Mouse (Mus musculus): ENCODE data around the gene Psma3. TPM values are rescaled to one million over a fixed set of nuclear protein-coding genes. Genes with fewer than 3 reads are reported as not detected.

The Psma3 gene
- polyA plus RNA-seq, 1 experiment from 2014 or later = 651 TPM

GRCm38 (mm10) chr12:71003760-71004426 lies 29.5 kb downstream of the Psma3 start:
- Histone ChIP-seq H3K4me3 (no peak overlapping the region), H3K9ac (no peak overlapping the region), H3K27me3 (no peaks in the 10 kb centered on the region), H3K36me3 (peaks cover 52% of the 10 kb centered on the region), H3K27ac (no peak overlapping the region), H3K9me3 (no peaks in the 10 kb centered on the region), H3K4me1 (peaks cover 13% of the 10 kb centered on the region), H3K4me2 (no peak overlapping the region)
- WGBS = 81% methylated on average over 6 of the region's 6 CpGs
- no peak for ATAC-seq (ENCODE audit: borderline replicate concordance, extremely low read depth, low FRiP score, low TSS enrichment)

GRCm38 (mm10) chr12:71006141-71006540 lies 31.7 kb downstream of the Psma3 start:
- Histone ChIP-seq H3K4me3 (no peak overlapping the region), H3K9ac (no peak overlapping the region), H3K4me2 (no peak overlapping the region), H3K9me3 (no peaks in the 10 kb centered on the region), H3K27me3 (no peaks in the 10 kb centered on the region), H3K27ac (no peak overlapping the region), H3K4me1 (peaks cover 4% of the 10 kb centered on the region; the same call in 1 of the 2 replicates), H3K36me3 (peaks cover 64% of the 10 kb centered on the region)
- no peak for ATAC-seq (ENCODE audit: borderline replicate concordance, extremely low read depth, low FRiP score, low TSS enrichment)
- WGBS = 93% methylated on average over 6 of the region's 6 CpGs

GRCm38 (mm10) chr12:71006901-71007300 lies 32.5 kb downstream of the Psma3 start:
- H3K4me1 ChIP-seq = peaks cover 6% of the 10 kb centered on the region; the same call in 1 of the 2 replicates
- H3K9ac ChIP-seq = no peak overlapping the region
- 39% methylated on average over 7 of the region's 7 CpGs for WGBS
- ATAC-seq (ENCODE audit: borderline replicate concordance, extremely low read depth, low FRiP score, low TSS enrichment) = no peak
- H3K9me3 ChIP-seq = no peaks in the 10 kb centered on the region
- H3K27ac ChIP-seq = no peak overlapping the region
- no peak overlapping the region for H3K4me3 ChIP-seq
- no peaks in the 10 kb centered on the region for H3K27me3 ChIP-seq
- no peak overlapping the region for H3K4me2 ChIP-seq
- peaks cover 62% of the 10 kb centered on the region for H3K36me3 ChIP-seq

- Histone ChIP-seq H3K4me2 (no peak overlapping the region), H3K27me3 (no peaks in the 10 kb centered on the region), H3K27ac (no peak overlapping the region), H3K9me3 (no peaks in the 10 kb centered on the region), H3K9ac (no peak overlapping the region), H3K4me3 (no peak overlapping the region), H3K36me3 (peaks cover 59% of the 10 kb centered on the region), H3K4me1 (peaks cover 24% of the 10 kb centered on the region)
- ATAC-seq (ENCODE audit: borderline replicate concordance, extremely low read depth, low FRiP score, low TSS enrichment) = no peak
- WGBS = 42% methylated on average over 4 of the region's 4 CpGs
Measured at GRCm38 (mm10) chr12:71009769-71010168, 35.3 kb downstream of the Psma3 start.

- no peaks in the 10 kb centered on the region for H3K27me3 ChIP-seq
- H3K9me3 ChIP-seq = no peaks in the 10 kb centered on the region
- peak overlapping the region; percentile 100 for H3K4me3 ChIP-seq
- H3K27ac ChIP-seq = peak overlapping the region; percentile 99
- peak overlapping the region; percentile 90 for H3K9ac ChIP-seq
- no peak for ATAC-seq (ENCODE audit: borderline replicate concordance, extremely low read depth, low FRiP score, low TSS enrichment)
- H3K4me2 ChIP-seq = peak overlapping the region; percentile 71
- peaks cover 29% of the 10 kb centered on the region for H3K36me3 ChIP-seq
- WGBS = under 1% methylated on average over 24 of the region's 32 CpGs
- peaks cover 25% of the 10 kb centered on the region for H3K4me1 ChIP-seq
Measured at GRCm38 (mm10) chr12:71014845-71015362, 40.5 kb downstream of the Psma3 start.

GRCm38 (mm10) chr12:71015363-71016210 lies 41.2 kb downstream of the Psma3 start, which contains the start of gene Arid4a:
TSS of gene Arid4a (plus strand) at chr12:71015990.
- H3K9ac ChIP-seq = peak within 1 kb of the TSS; percentile 90
- no peaks in the 10 kb centered on the region for H3K27me3 ChIP-seq
- H3K36me3 ChIP-seq = peaks cover 30% of the 10 kb centered on the region
- WGBS = under 1% methylated on average over 59 of the region's 61 CpGs
- peak within 1 kb of the TSS; percentile 100 for H3K4me3 ChIP-seq
- H3K4me2 ChIP-seq = peak within 1 kb of the TSS; percentile 71
- peaks cover 25% of the 10 kb centered on the region for H3K4me1 ChIP-seq
- peak; percentile 99 for ATAC-seq (ENCODE audit: borderline replicate concordance, extremely low read depth, low FRiP score, low TSS enrichment)
- peak within 1 kb of the TSS; percentile 99 for H3K27ac ChIP-seq
- H3K9me3 ChIP-seq = no peaks in the 10 kb centered on the region

GRCm38 (mm10) chr12:71016211-71016502 lies 41.7 kb downstream of the Psma3 start:
- Histone ChIP-seq H3K4me3 (peak overlapping the region; percentile 100), H3K36me3 (peaks cover 36% of the 10 kb centered on the region), H3K27ac (peak overlapping the region; percentile 99), H3K4me2 (peak overlapping the region; percentile 63), H3K4me1 (peaks cover 25% of the 10 kb centered on the region), H3K9ac (peak overlapping the region; percentile 90), H3K27me3 (no peaks in the 10 kb centered on the region), H3K9me3 (no peaks in the 10 kb centered on the region)
- no peak for ATAC-seq (ENCODE audit: borderline replicate concordance, extremely low read depth, low FRiP score, low TSS enrichment)
- 0% methylated on average over 33 of the region's 33 CpGs for WGBS

GRCm38 (mm10) chr12:71016503-71017241 lies 42.3 kb downstream of the Psma3 start:
- peak; percentile 15 for ATAC-seq (ENCODE audit: borderline replicate concordance, extremely low read depth, low FRiP score, low TSS enrichment)
- Histone ChIP-seq H3K36me3 (peaks cover 39% of the 10 kb centered on the region), H3K4me1 (peaks cover 25% of the 10 kb centered on the region), H3K27ac (peak overlapping the region; percentile 99), H3K27me3 (no peaks in the 10 kb centered on the region), H3K4me2 (peak overlapping the region; percentile 63), H3K9me3 (no peaks in the 10 kb centered on the region), H3K9ac (peak overlapping the region; percentile 90), H3K4me3 (peak overlapping the region; percentile 100)
- under 1% methylated on average over 57 of the region's 82 CpGs for WGBS

- Histone ChIP-seq H3K27ac (peak overlapping the region; percentile 99), H3K9ac (peak overlapping the region; percentile 90), H3K9me3 (no peaks in the 10 kb centered on the region), H3K27me3 (no peaks in the 10 kb centered on the region), H3K4me3 (peak overlapping the region; percentile 100), H3K4me1 (peaks cover 20% of the 10 kb centered on the region), H3K36me3 (peaks cover 41% of the 10 kb centered on the region), H3K4me2 (peak overlapping the region; percentile 63)
- ATAC-seq (ENCODE audit: borderline replicate concordance, extremely low read depth, low FRiP score, low TSS enrichment) = no peak
- 5% methylated on average over 5 of the region's 5 CpGs for WGBS
Measured at GRCm38 (mm10) chr12:71017242-71017571, 42.8 kb downstream of the Psma3 start.

- no peak for ATAC-seq (ENCODE audit: borderline replicate concordance, extremely low read depth, low FRiP score, low TSS enrichment)
- H3K9me3 ChIP-seq = no peaks in the 10 kb centered on the region
- peak overlapping the region; percentile 63; the same call in 1 of the 2 replicates for H3K4me2 ChIP-seq
- H3K27me3 ChIP-seq = no peaks in the 10 kb centered on the region
- H3K4me1 ChIP-seq = peaks cover 16% of the 10 kb centered on the region
- peak overlapping the region; percentile 100 for H3K4me3 ChIP-seq
- no peak overlapping the region for H3K27ac ChIP-seq
- 75% methylated on average over 10 of the region's 10 CpGs for WGBS
- H3K9ac ChIP-seq = 0 out of 2 replicates have a peak overlapping the region, but pooled peaks have one; percentile 90
- H3K36me3 ChIP-seq = peaks cover 42% of the 10 kb centered on the region
Measured at GRCm38 (mm10) chr12:71017827-71018226, 43.4 kb downstream of the Psma3 start.

GRCm38 (mm10) chr12:71019211-71019610 lies 44.8 kb downstream of the Psma3 start:
- ATAC-seq (ENCODE audit: borderline replicate concordance, extremely low read depth, low FRiP score, low TSS enrichment) = no peak
- Histone ChIP-seq H3K9me3 (no peaks in the 10 kb centered on the region), H3K4me1 (peaks cover 6% of the 10 kb centered on the region), H3K27me3 (no peaks in the 10 kb centered on the region), H3K27ac (no peak overlapping the region), H3K36me3 (peaks cover 46% of the 10 kb centered on the region), H3K9ac (no peak overlapping the region), H3K4me2 (no peak overlapping the region), H3K4me3 (no peak overlapping the region)
- WGBS = 89% methylated on average over 8 of the region's 8 CpGs
